ENCODE assay signal across 8 mouse cellular contexts in genomic region chr7:81762180-81763109, GRCm38 (mm10). TPM values are rescaled to one million over a fixed set of nuclear protein-coding genes. Genes with fewer than 3 reads are reported as not detected.
DNase-seq lines count a peak whose midpoint lies in the region; ATAC-seq and TF ChIP-seq lines count a peak whose summit lies in the region.

Ramac (plus strand) TSS chr7:81762925.

- H3K4me1 ChIP-seq in embryonic facial prominence, embryonic 13.5 days: peaks cover 18% of the 10 kb centered on the region
- H3K4me1 ChIP-seq in kidney, adult 2 months (ENCODE audit: control insufficient read depth, insufficient read depth, low read length): no peaks in the 10 kb centered on the region; the same call in 1 of the 2 replicates
- H3K4me1 ChIP-seq in limb, embryonic 13.5 days: peaks cover 15% of the 10 kb centered on the region
- H3K4me1 ChIP-seq in midbrain, embryonic 16.5 days (ENCODE audit: control insufficient read depth, insufficient read depth, low read length): peaks cover 23% of the 10 kb centered on the region

- ATAC-seq in embryonic facial prominence, embryonic 13.5 days (ENCODE audit: insufficient number of reproducible peaks, insufficient read depth, low FRiP score, low TSS enrichment, low read depth): peak; percentile 94
- peak; percentile 97 for ATAC-seq in limb, embryonic 13.5 days (ENCODE audit: low FRiP score, low read depth)
- peak; percentile 95 for ATAC-seq in midbrain, embryonic 16.5 days

- H3K4me2 ChIP-seq in embryonic facial prominence, embryonic 13.5 days: peak within 1 kb of the TSS; percentile 89
- H3K4me2 ChIP-seq in limb, embryonic 13.5 days (replicated peaks): peak within 1 kb of the TSS; percentile 94
- peak within 1 kb of the TSS; percentile 99 for H3K4me2 ChIP-seq in midbrain, embryonic 16.5 days (ENCODE audit: low read length)

- no peak for TF ChIP-seq POLR2A in kidney, adult 2 months (IDR thresholded peaks at IDR 0.05; ENCODE audit: low read depth, low read length)

- no peaks in the 10 kb centered on the region for H3K27me3 ChIP-seq in embryonic facial prominence, embryonic 13.5 days
- no peaks in the 10 kb centered on the region for H3K27me3 ChIP-seq in kidney, adult 2 months (replicated peaks; ENCODE audit: control insufficient read depth, insufficient read depth, low read length)
- H3K27me3 ChIP-seq in limb, embryonic 13.5 days: no peaks in the 10 kb centered on the region
- H3K27me3 ChIP-seq in midbrain, embryonic 16.5 days (ENCODE audit: control insufficient read depth, insufficient read depth, low read depth, low read length): no peaks in the 10 kb centered on the region

- H3K27ac ChIP-seq in embryonic facial prominence, embryonic 13.5 days: peak within 1 kb of the TSS; percentile 79
- no peak within 1 kb of the TSS for H3K27ac ChIP-seq in kidney, adult 2 months (ENCODE audit: insufficient read depth, low read depth, low read length)
- H3K27ac ChIP-seq in limb, embryonic 13.5 days: peak within 1 kb of the TSS; percentile 81
- H3K27ac ChIP-seq in midbrain, embryonic 16.5 days (ENCODE audit: low read length): peak within 1 kb of the TSS; percentile 88

- WGBS in embryonic facial prominence, embryonic 13.5 days: under 1% methylated on average over 56 of the region's 56 CpGs
- WGBS in kidney, adult 2 months: under 1% methylated on average over 56 of the region's 56 CpGs
- WGBS in limb, embryonic 13.5 days: under 1% methylated on average over 54 of the region's 56 CpGs
- WGBS in midbrain, embryonic 16.5 days: under 1% methylated on average over 56 of the region's 56 CpGs

- peak; percentile 87 for DNase-seq in 3134 (ENCODE audit: extremely low read depth, insufficient read length, low spot score)
- peak; percentile 91 to 93 for DNase-seq in adrenal gland, postnatal 36 days
- peak; percentile 92 to 94 for DNase-seq in heart, adult 18-20 months
- peak; percentile 94 for DNase-seq in kidney, adult 2 months
- DNase-seq in spleen, postnatal 10 days (ENCODE audit: low spot score in 2 of 2): peak; percentile 76 to 92

- no peak for TF ChIP-seq CTCF in kidney, adult 2 months (conservative IDR thresholded peaks at IDR 0.05; ENCODE audit: insufficient read depth, insufficient read length, low read depth, low read length)

- H3K4me3 ChIP-seq in embryonic facial prominence, embryonic 13.5 days: peak within 1 kb of the TSS; percentile 97
- peak within 1 kb of the TSS; percentile 61 for H3K4me3 ChIP-seq in kidney, adult 2 months (ENCODE audit: insufficient read depth, low read depth, low read length)
- H3K4me3 ChIP-seq in limb, embryonic 13.5 days: peak within 1 kb of the TSS; percentile 99
- peak within 1 kb of the TSS; percentile 95 for H3K4me3 ChIP-seq in midbrain, embryonic 16.5 days (ENCODE audit: low read depth, low read length)

- no peaks in the 10 kb centered on the region for H3K9me3 ChIP-seq in embryonic facial prominence, embryonic 13.5 days
- H3K9me3 ChIP-seq in limb, embryonic 13.5 days: no peaks in the 10 kb centered on the region
- no peaks in the 10 kb centered on the region for H3K9me3 ChIP-seq in midbrain, embryonic 16.5 days (replicated peaks; ENCODE audit: control insufficient read depth, low read length, poor library complexity, severe bottlenecking)

- H3K36me3 ChIP-seq in embryonic facial prominence, embryonic 13.5 days: no peaks in the 10 kb centered on the region
- no peaks in the 10 kb centered on the region for H3K36me3 ChIP-seq in kidney, adult 2 months (ENCODE audit: control insufficient read depth, insufficient read depth, low read length)
- H3K36me3 ChIP-seq in limb, embryonic 13.5 days: no peaks in the 10 kb centered on the region
- H3K36me3 ChIP-seq in midbrain, embryonic 16.5 days (ENCODE audit: control insufficient read depth, insufficient read depth, low read length): no peaks in the 10 kb centered on the region

- peak within 1 kb of the TSS; percentile 98 for H3K9ac ChIP-seq in embryonic facial prominence, embryonic 13.5 days
- H3K9ac ChIP-seq in limb, embryonic 13.5 days: peak within 1 kb of the TSS; percentile 95
- H3K9ac ChIP-seq in midbrain, embryonic 16.5 days (ENCODE audit: low read depth, low read length): peak within 1 kb of the TSS; percentile 87

RNA-seq across cellular contexts. Expression of gene Ramac, which starts in this region (rescaled TPM):
- total RNA-seq in adrenal gland, postnatal 36 days (2021): 10 to 100 TPM; 38.7 to 57.4 TPM
- 120 and 141 TPM in 2 replicates for polyA plus RNA-seq in embryonic facial prominence, embryonic 13.5 days (2015; fragmentation: Nextera tagmentation; extraction: Ambion mirVana)
- total RNA-seq in heart, adult 18-20 months (2021): 10 to 100 TPM; 22.8 to 26.8 TPM
- polyA plus RNA-seq in kidney, adult 2 months (2012; rRNA removed): 14.7 and 23.8 TPM in 2 replicates
- 118 and 124 TPM in 2 replicates for polyA plus RNA-seq in limb, embryonic 13.5 days (2015; fragmentation: Nextera tagmentation; extraction: Ambion mirVana)
- 165 and 169 TPM in 2 replicates for polyA plus RNA-seq in midbrain, embryonic 16.5 days (2015; fragmentation: Nextera tagmentation; extraction: Ambion mirVana)
